8 mouse cellular contexts compared by ENCODE assay signal in genomic region chrX:20658026-20658652, GRCm38 (mm10). TPM values are rescaled to one million over a fixed set of nuclear protein-coding genes. Genes with fewer than 3 reads are reported as not detected.
A peak's percentile ranks its signal among the peaks of the same experiment; 100 is the strongest.
DNase-seq lines count a peak whose midpoint lies in the region; ATAC-seq lines count a peak whose summit lies in the region.

Gene Uba1 (plus strand): TSS chrX:20658326.

- peak; percentile 48 for ATAC-seq in erythroid progenitor cell, adult 5-6 weeks (replicated peaks; ENCODE audit: low FRiP score, poor library complexity, severe bottlenecking)
- peak; percentile 74 for ATAC-seq in heart, embryonic 13.5 days (ENCODE audit: extremely low read depth, insufficient number of reproducible peaks, low FRiP score, low TSS enrichment)
- ATAC-seq in liver, embryonic 12.5 days, result peak; percentile 81
- peak; percentile 82 for ATAC-seq in stomach, embryonic 15.5 days (ENCODE audit: insufficient read depth, low FRiP score, low read depth)

- DNase-seq in CD4-positive, CD25-positive, alpha-beta regulatory T cell, adult 2 months (ENCODE audit: low read depth, low spot score), result peak; percentile 87
- peak; percentile 79 for DNase-seq in brain, embryonic 18.5 days (ENCODE audit: low read depth, low spot score)
- peak; percentile 82 for DNase-seq in kidney, postnatal 10 days
- DNase-seq in natural killer cell, adult 2 months (ENCODE audit: low spot score in 2 of 2), result peak; percentile 74 to 84

- H3K4me1 ChIP-seq in heart, embryonic 13.5 days, result no peaks in the 10 kb centered on the region
- 0 out of 2 replicates have a peak, but pooled peaks cover 7% of the 10 kb centered on the region for H3K4me1 ChIP-seq in liver, embryonic 12.5 days
- no peaks in the 10 kb centered on the region for H3K4me1 ChIP-seq in stomach, embryonic 15.5 days

- H3K4me2 ChIP-seq in heart, embryonic 13.5 days, result peak within 1 kb of the TSS; percentile 83
- H3K4me2 ChIP-seq in liver, embryonic 12.5 days, result peak within 1 kb of the TSS; percentile 79
- peak within 1 kb of the TSS; percentile 74 for H3K4me2 ChIP-seq in stomach, embryonic 15.5 days

- no peaks in the 10 kb centered on the region for H3K36me3 ChIP-seq in heart, embryonic 13.5 days
- no peaks in the 10 kb centered on the region for H3K36me3 ChIP-seq in liver, embryonic 12.5 days
- no peaks in the 10 kb centered on the region for H3K36me3 ChIP-seq in stomach, embryonic 15.5 days

- H3K4me3 ChIP-seq in heart, embryonic 13.5 days, result peak within 1 kb of the TSS; percentile 56
- H3K4me3 ChIP-seq in liver, embryonic 12.5 days, result peak within 1 kb of the TSS; percentile 64
- peak within 1 kb of the TSS; percentile 54 for H3K4me3 ChIP-seq in stomach, embryonic 15.5 days (replicated peaks)

- H3K27me3 ChIP-seq in heart, embryonic 13.5 days (replicated peaks), result no peaks in the 10 kb centered on the region
- H3K27me3 ChIP-seq in liver, embryonic 12.5 days (replicated peaks), result no peaks in the 10 kb centered on the region
- H3K27me3 ChIP-seq in stomach, embryonic 15.5 days (replicated peaks), result no peaks in the 10 kb centered on the region

- WGBS in heart, embryonic 13.5 days, result 8% methylated on average over 27 of the region's 27 CpGs
- 5% methylated on average over 27 of the region's 27 CpGs for WGBS in liver, embryonic 12.5 days (ENCODE audit: insufficient replicate concordance)
- WGBS in stomach, embryonic 15.5 days, result 21% methylated on average over 27 of the region's 27 CpGs

- no peaks in the 10 kb centered on the region for H3K9me3 ChIP-seq in heart, embryonic 13.5 days
- H3K9me3 ChIP-seq in liver, embryonic 12.5 days (replicated peaks), result no peaks in the 10 kb centered on the region
- H3K9me3 ChIP-seq in stomach, embryonic 15.5 days, result no peaks in the 10 kb centered on the region

- peak within 1 kb of the TSS; percentile 80 for H3K9ac ChIP-seq in heart, embryonic 13.5 days
- H3K9ac ChIP-seq in liver, embryonic 12.5 days, result peak within 1 kb of the TSS; percentile 70
- H3K9ac ChIP-seq in stomach, embryonic 15.5 days, result peak within 1 kb of the TSS; percentile 39

- H3K27ac ChIP-seq in heart, embryonic 13.5 days (replicated peaks), result peak within 1 kb of the TSS; percentile 55
- peak within 1 kb of the TSS; percentile 79 for H3K27ac ChIP-seq in liver, embryonic 12.5 days
- H3K27ac ChIP-seq in stomach, embryonic 15.5 days, result peak within 1 kb of the TSS; percentile 61; the same call in 1 of the 2 replicates

RNA-seq across cellular contexts. Expression of gene Uba1, which starts in this region (rescaled TPM):
- total RNA-seq in erythroid progenitor cell, adult 5-6 weeks (2015; ENCODE audit: low replicate concordance), result 59.9 and 60.9 TPM in 2 replicates
- 62.3 and 63.2 TPM in 2 replicates for total RNA-seq in erythroid progenitor cell, adult 5-6 weeks (2017; ENCODE audit: low replicate concordance)
- polyA plus RNA-seq in heart, embryonic 13.5 days (2015; fragmentation: Nextera tagmentation; extraction: Ambion mirVana), result 165 TPM in 2 replicates
- 170 and 172 TPM in 2 replicates for polyA plus RNA-seq in liver, embryonic 12.5 days (2016; fragmentation: Nextera tagmentation; extraction: Ambion mirVana)
- polyA plus RNA-seq in stomach, embryonic 15.5 days (2015; fragmentation: Nextera tagmentation; extraction: Ambion mirVana), result 169 and 189 TPM in 2 replicates

Comparison
In these comparisons a context has a peak if more than half of its experiments do, and no peak if none do; other contexts are left out.
1. Peak in every context shown above with its lines: DNase-seq, ATAC-seq, H3K4me3 ChIP-seq and H3K27ac ChIP-seq.